In genomic region chr13:112926796-112927195, GRCm38 (mm10) we compare ENCODE assay signal across 8 mouse cellular contexts. TPM values are rescaled to one million over a fixed set of nuclear protein-coding genes. Genes with fewer than 3 reads are reported as not detected.
DNase-seq lines count a peak whose midpoint lies in the region; ATAC-seq and TF ChIP-seq lines count a peak whose summit lies in the region.

No protein-coding gene starts in this region.

- peak overlapping the region; percentile 85 for H3K4me3 ChIP-seq in left cerebral cortex, adult 2 months
- H3K4me3 ChIP-seq in bone marrow, adult 2 months (replicated peaks; ENCODE audit: control insufficient read depth, low read depth, low read length) = peak overlapping the region; percentile 83
- peak overlapping the region; percentile 90 for H3K4me3 ChIP-seq in forebrain, embryonic 10.5 days
- peak overlapping the region; percentile 91 for H3K4me3 ChIP-seq in intestine, embryonic 16.5 days (ENCODE audit: low read length)
- peak overlapping the region; percentile 92 for H3K4me3 ChIP-seq in lung, embryonic 16.5 days (ENCODE audit: low read length)

- WGBS in bone marrow, adult 2 months = under 1% methylated on average over 19 of the region's 19 CpGs
- WGBS in forebrain, embryonic 10.5 days = 1% methylated on average over 19 of the region's 19 CpGs
- 0% methylated on average over 19 of the region's 19 CpGs for WGBS in intestine, embryonic 16.5 days
- WGBS in lung, embryonic 16.5 days = under 1% methylated on average over 19 of the region's 19 CpGs

- peak overlapping the region; percentile 80 for H3K9ac ChIP-seq in intestine, embryonic 16.5 days (ENCODE audit: low read depth, low read length)
- peak overlapping the region; percentile 86 for H3K9ac ChIP-seq in lung, embryonic 16.5 days (ENCODE audit: low read length)

- H3K4me1 ChIP-seq in bone marrow, adult 2 months (ENCODE audit: control insufficient read depth, insufficient read depth, low read length) = no peaks in the 10 kb centered on the region; the same call in 1 of the 2 replicates
- peaks cover 28% of the 10 kb centered on the region for H3K4me1 ChIP-seq in forebrain, embryonic 10.5 days
- H3K4me1 ChIP-seq in intestine, embryonic 16.5 days (ENCODE audit: control insufficient read depth, insufficient read depth, low read length) = peaks cover 6% of the 10 kb centered on the region
- H3K4me1 ChIP-seq in lung, embryonic 16.5 days (replicated peaks; ENCODE audit: control insufficient read depth, insufficient read depth, low read length) = peaks cover 16% of the 10 kb centered on the region

- peak in 1 of 2 experiments; percentile 18 for DNase-seq in left cerebral cortex, adult 2 months (ENCODE audit: extremely low spot score in 1 of 2, low spot score in 2 of 2)
- DNase-seq in left cerebral cortex, adult 9 months (ENCODE audit: low spot score in 2 of 2) = no peak
- no peak for DNase-seq in forebrain, embryonic 10.5 days (ENCODE audit: extremely low spot score, low spot score)
- DNase-seq in spleen, postnatal 36 days (ENCODE audit: low spot score in 2 of 2) = peak; percentile 14 to 38
- DNase-seq in left cerebral cortex, postnatal 25 days (ENCODE audit: low spot score in 2 of 2) = no peak

- peaks cover 34% of the 10 kb centered on the region for H3K36me3 ChIP-seq in forebrain, embryonic 10.5 days (replicated peaks)
- no peaks in the 10 kb centered on the region for H3K36me3 ChIP-seq in intestine, embryonic 16.5 days (ENCODE audit: control insufficient read depth, insufficient read depth, low read length)
- no peaks in the 10 kb centered on the region for H3K36me3 ChIP-seq in lung, embryonic 16.5 days (ENCODE audit: control insufficient read depth, insufficient read depth, low read length)

- intact Hi-C loops in left cerebral cortex, adult 2 months (cut with DNase I) = loop anchor here (1.0 kb wide), 2 partner anchors 61 to 110 kb away; partner anchors contain the start of gene Ccno
- intact Hi-C loops in left cerebral cortex, postnatal 25 days (cut with DNase I) = loop anchor here (5.0 kb wide), 2 partner anchors 61 to 111 kb away; partner anchors contain the start of genes Ccno and Cdc20b

- TF ChIP-seq POLR2A in bone marrow, adult 2 months (IDR thresholded peaks at IDR 0.05; ENCODE audit: borderline replicate concordance, control insufficient read depth, low read depth, low read length) = no peak

- peak overlapping the region; percentile 56 for H3K27ac ChIP-seq in left cerebral cortex, adult 2 months
- H3K27ac ChIP-seq in bone marrow, adult 2 months (ENCODE audit: control insufficient read depth, insufficient read depth, low read depth, low read length, poor library complexity) = peak overlapping the region; percentile 87
- H3K27ac ChIP-seq in forebrain, embryonic 10.5 days = peak overlapping the region; percentile 91
- peak overlapping the region; percentile 72 for H3K27ac ChIP-seq in intestine, embryonic 16.5 days (ENCODE audit: low read length)
- peak overlapping the region; percentile 91 for H3K27ac ChIP-seq in lung, embryonic 16.5 days (ENCODE audit: low read length)

- no peaks in the 10 kb centered on the region for H3K27me3 ChIP-seq in forebrain, embryonic 10.5 days (ENCODE audit: poor library complexity, severe bottlenecking)
- no peaks in the 10 kb centered on the region for H3K27me3 ChIP-seq in intestine, embryonic 16.5 days (replicated peaks; ENCODE audit: control insufficient read depth, insufficient read depth, low read length)
- no peaks in the 10 kb centered on the region for H3K27me3 ChIP-seq in lung, embryonic 16.5 days (ENCODE audit: control insufficient read depth, insufficient read depth, low read depth, low read length)

- no peak for TF ChIP-seq CTCF in left cerebral cortex, adult 2 months (IDR thresholded peaks at IDR 0.05)
- no peak for TF ChIP-seq CTCF in bone marrow, adult 2 months (IDR thresholded peaks at IDR 0.05; ENCODE audit: control insufficient read depth, insufficient read depth, low read length)

- H3K4me2 ChIP-seq in intestine, embryonic 16.5 days (ENCODE audit: low read depth, low read length) = peak overlapping the region; percentile 62
- peak overlapping the region; percentile 63 for H3K4me2 ChIP-seq in lung, embryonic 16.5 days (ENCODE audit: low read depth, low read length)

- H3K9me3 ChIP-seq in forebrain, embryonic 10.5 days = no peaks in the 10 kb centered on the region
- no peaks in the 10 kb centered on the region for H3K9me3 ChIP-seq in intestine, embryonic 16.5 days (ENCODE audit: control insufficient read depth, low read length)
- no peaks in the 10 kb centered on the region for H3K9me3 ChIP-seq in lung, embryonic 16.5 days (ENCODE audit: control insufficient read depth, low read length)

- ATAC-seq in intestine, embryonic 16.5 days = peak; percentile 47
- ATAC-seq in lung, embryonic 16.5 days (ENCODE audit: low read depth) = no peak

RNA-seq across cellular contexts. Expression of gene Mtrex, which starts 0.4 kb away (rescaled TPM):
- 10 to 100 TPM; 46.0 to 47.3 TPM for total RNA-seq in left cerebral cortex, adult 2 months (2021)
- 16.5 and 52.6 TPM in 2 replicates for polyA plus RNA-seq in bone marrow, adult 2 months (2011; ENCODE audit: insufficient read depth, insufficient read length, low replicate concordance, missing spikeins)
- polyA plus RNA-seq in forebrain, embryonic 10.5 days (2016; fragmentation: Nextera tagmentation; extraction: Ambion mirVana) = 99.4 and 104 TPM in 2 replicates
- polyA plus RNA-seq in intestine, embryonic 16.5 days (2015; fragmentation: Nextera tagmentation; extraction: Ambion mirVana) = 48.1 and 51.5 TPM in 2 replicates
- polyA plus RNA-seq in lung, embryonic 16.5 days (2015; fragmentation: Nextera tagmentation; extraction: Ambion mirVana) = 63.7 and 67.0 TPM in 2 replicates
- total RNA-seq in left cerebral cortex, postnatal 25 days (2021) = 10 to 100 TPM; 42.0 to 44.8 TPM

RNA-seq across cellular contexts. Expression of gene Dhx29, which starts 0.5 kb away (rescaled TPM):
- 10 to 100 TPM; 19.1 to 22.0 TPM for total RNA-seq in left cerebral cortex, adult 2 months (2021)
- 8.9 and 11.0 TPM in 2 replicates for polyA plus RNA-seq in bone marrow, adult 2 months (2011; ENCODE audit: insufficient read depth, insufficient read length, low replicate concordance, missing spikeins)
- 29.0 and 30.0 TPM in 2 replicates for polyA plus RNA-seq in forebrain, embryonic 10.5 days (2016; fragmentation: Nextera tagmentation; extraction: Ambion mirVana)
- 8.7 and 10.2 TPM in 2 replicates for polyA plus RNA-seq in intestine, embryonic 16.5 days (2015; fragmentation: Nextera tagmentation; extraction: Ambion mirVana)
- polyA plus RNA-seq in lung, embryonic 16.5 days (2015; fragmentation: Nextera tagmentation; extraction: Ambion mirVana) = 14.3 and 17.8 TPM in 2 replicates
- 10 to 100 TPM; 20.1 to 21.7 TPM for total RNA-seq in left cerebral cortex, postnatal 25 days (2021)

Comparison
In these comparisons a context has a peak if more than half of its experiments do, and no peak if none do; other contexts are left out.
1. DNase-seq: peak in spleen, postnatal 36 days (2 of 2); none in left cerebral cortex, adult 9 months (0 of 2), forebrain, embryonic 10.5 days (single experiment) and left cerebral cortex, postnatal 25 days (0 of 2).
2. Peak in every context shown above with its lines, with median percentiles within 50 percentile points of each other: H3K27ac ChIP-seq and H3K4me3 ChIP-seq.